Mouse (Mus musculus) neural tube, postnatal 0 days (tissue): Measurements from ENCODE around the gene Abca8a. TPM values are rescaled to one million over a fixed set of nuclear protein-coding genes. Genes with fewer than 3 reads are reported as not detected.

ENCODE experiments used
- polyA plus RNA-seq: library from polyadenylated mRNA; unstranded; fragments of >200 nt; fragmentation: Nextera tagmentation; extraction: Ambion mirVana; gene quantifications from 2 replicates; pipeline ENCODE4 v1.2.1, GENCODE M21; 2015

Gene Abca8a
- polyA plus RNA-seq = 1.3 and 1.7 TPM in 2 replicates

DNA sequence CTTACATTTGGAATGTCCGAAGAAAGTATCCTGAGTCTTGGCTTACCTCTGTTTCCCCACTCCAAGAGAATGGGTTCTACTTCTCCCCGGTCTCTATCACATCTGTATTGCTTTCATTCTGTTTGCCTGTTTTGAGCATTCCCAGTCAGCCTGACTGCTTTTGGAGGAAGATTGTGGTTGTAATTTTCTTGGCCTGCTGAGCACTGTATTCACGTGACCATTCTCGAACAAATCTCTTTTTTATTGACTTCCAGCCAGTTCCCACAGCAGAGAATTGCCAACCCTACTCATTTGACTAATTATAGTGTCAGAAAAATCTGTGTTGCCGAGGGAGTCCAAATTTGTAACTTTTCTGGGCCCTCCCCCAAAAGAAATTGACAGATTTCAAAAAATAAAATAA lies at the start of gene Abca8a:
Gene Abca8a (minus strand): TSS at position 121 of the 400 bp plus-strand sequence.

DNA sequence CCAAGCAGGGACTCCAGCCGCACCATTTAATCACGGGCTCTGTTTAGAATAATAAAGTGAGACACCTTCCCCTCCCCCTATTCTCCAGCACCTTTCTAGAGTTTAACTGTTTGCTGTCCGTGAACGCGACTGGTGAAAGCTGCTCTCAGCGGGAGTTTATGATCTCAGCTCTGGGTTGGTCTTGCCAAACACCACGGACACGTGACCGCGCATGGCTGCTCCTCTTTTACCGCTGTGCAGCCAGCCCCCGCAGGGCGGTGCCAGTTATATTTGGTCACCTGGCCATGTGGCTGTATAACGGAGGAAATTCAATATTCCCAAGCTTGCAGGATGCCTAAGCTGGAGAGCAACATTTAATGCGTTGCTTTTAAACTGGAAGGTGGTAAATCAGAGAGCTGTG lies 100.2 kb downstream of the Abca8a start, which contains the start of gene Abca8b:
Gene Abca8b (minus strand): TSS at position 222 of the 400 bp plus-strand sequence.

Other genes starting within 250 kb of the Abca8a start
- 1.4 and 1.9 TPM in 2 replicates for gene Abca8b, start 100.1 kb downstream of the Abca8a start, polyA plus RNA-seq
- gene Abca9, start 72.2 kb upstream of the Abca8a start, polyA plus RNA-seq = 2.5 and 3.1 TPM in 2 replicates
- gene Abca6, start 155.8 kb upstream of the Abca8a start, polyA plus RNA-seq = 0.70 and 0.87 TPM in 2 replicates
- 14.4 and 15.8 TPM in 2 replicates for gene Abca5, start 241.7 kb upstream of the Abca8a start, polyA plus RNA-seq